Mouse (Mus musculus): ENCODE results near the gene Pde7b. TPM values are rescaled to one million over a fixed set of nuclear protein-coding genes. Genes with fewer than 3 reads are reported as not detected.

The Pde7b gene
- polyA plus RNA-seq, 2 experiments, result 7.0 to 8.8 TPM

- H3K4me2 ChIP-seq (replicated peaks; ENCODE audit: low read depth, low read length, severe bottlenecking), result no peak overlapping the region
- no peaks in the 10 kb centered on the region for H3K36me3 ChIP-seq (ENCODE audit: control insufficient read depth, insufficient read depth, low read length)
- no peak overlapping the region for H3K27ac ChIP-seq (replicated peaks; ENCODE audit: low read depth, low read length)
- ATAC-seq (ENCODE audit: low FRiP score, low read depth) (no peak), DNase-seq (ENCODE audit: low spot score) (no peak)
- TF ChIP-seq POLR2A (IDR thresholded peaks at IDR 0.05; ENCODE audit: borderline replicate concordance, extremely low read depth, insufficient read depth, insufficient read length), result no peak
- no peak overlapping the region for H3K9ac ChIP-seq (ENCODE audit: low read depth, low read length, severe bottlenecking)
- no peaks in the 10 kb centered on the region for H3K9me3 ChIP-seq (ENCODE audit: control insufficient read depth, low read length)
- no peaks in the 10 kb centered on the region for H3K27me3 ChIP-seq (ENCODE audit: control insufficient read depth, insufficient read depth, low read length)
- H3K4me3 ChIP-seq (replicated peaks; ENCODE audit: low read length), result no peak overlapping the region
- H3K4me1 ChIP-seq (ENCODE audit: control insufficient read depth, insufficient read depth, low read length), result peaks cover 25% of the 10 kb centered on the region
Measured at GRCm38 (mm10) chr10:20551341-20551740, 173.5 kb downstream of the Pde7b start.

- Histone ChIP-seq H3K4me3 (replicated peaks; ENCODE audit: low read length) (no peak overlapping the region), H3K9ac (ENCODE audit: low read depth, low read length, severe bottlenecking) (no peak overlapping the region), H3K27ac (replicated peaks; ENCODE audit: low read depth, low read length) (no peak overlapping the region), H3K36me3 (ENCODE audit: control insufficient read depth, insufficient read depth, low read length) (no peaks in the 10 kb centered on the region), H3K9me3 (ENCODE audit: control insufficient read depth, low read length) (no peaks in the 10 kb centered on the region), H3K27me3 (ENCODE audit: control insufficient read depth, insufficient read depth, low read length) (no peaks in the 10 kb centered on the region), H3K4me1 (ENCODE audit: control insufficient read depth, insufficient read depth, low read length) (peaks cover 25% of the 10 kb centered on the region), H3K4me2 (replicated peaks; ENCODE audit: low read depth, low read length, severe bottlenecking) (no peak overlapping the region)
- ATAC-seq (ENCODE audit: low FRiP score, low read depth) (no peak), DNase-seq (ENCODE audit: low spot score) (no peak)
- TF ChIP-seq POLR2A (IDR thresholded peaks at IDR 0.05; ENCODE audit: borderline replicate concordance, extremely low read depth, insufficient read depth, insufficient read length), result no peak
- WGBS, result 48% methylated on average over 3 of the region's 3 CpGs
Measured at GRCm38 (mm10) chr10:20550771-20551170, 174.1 kb downstream of the Pde7b start.

- Histone ChIP-seq H3K4me3 (replicated peaks; ENCODE audit: low read length) (no peak overlapping the region), H3K27ac (replicated peaks; ENCODE audit: low read depth, low read length) (no peak overlapping the region), H3K9ac (ENCODE audit: low read depth, low read length, severe bottlenecking) (no peak overlapping the region), H3K36me3 (ENCODE audit: control insufficient read depth, insufficient read depth, low read length) (no peaks in the 10 kb centered on the region), H3K4me1 (ENCODE audit: control insufficient read depth, insufficient read depth, low read length) (peaks cover 25% of the 10 kb centered on the region), H3K27me3 (ENCODE audit: control insufficient read depth, insufficient read depth, low read length) (no peaks in the 10 kb centered on the region), H3K4me2 (replicated peaks; ENCODE audit: low read depth, low read length, severe bottlenecking) (no peak overlapping the region), H3K9me3 (ENCODE audit: control insufficient read depth, low read length) (no peaks in the 10 kb centered on the region)
- no peak for TF ChIP-seq POLR2A (IDR thresholded peaks at IDR 0.05; ENCODE audit: borderline replicate concordance, extremely low read depth, insufficient read depth, insufficient read length)
- ATAC-seq (ENCODE audit: low FRiP score, low read depth), result no peak
- WGBS, result 81% methylated on average over 5 of the region's 5 CpGs
- DNase-seq (ENCODE audit: low spot score), result no peak
Measured at GRCm38 (mm10) chr10:20550161-20550560, 174.7 kb downstream of the Pde7b start.

GRCm38 (mm10) chr10:20548833-20549710, 175.8 kb downstream of the Pde7b start:
- Histone ChIP-seq H3K4me2 (replicated peaks; ENCODE audit: low read depth, low read length, severe bottlenecking) (peak overlapping the region; percentile 48), H3K9me3 (ENCODE audit: control insufficient read depth, low read length) (no peaks in the 10 kb centered on the region), H3K36me3 (ENCODE audit: control insufficient read depth, insufficient read depth, low read length) (no peaks in the 10 kb centered on the region), H3K9ac (ENCODE audit: low read depth, low read length, severe bottlenecking) (peak overlapping the region; percentile 40), H3K27ac (replicated peaks; ENCODE audit: low read depth, low read length) (peak overlapping the region; percentile 35; the same call in 1 of the 2 replicates), H3K4me3 (replicated peaks; ENCODE audit: low read length) (peak overlapping the region; percentile 25; the same call in 1 of the 2 replicates), H3K4me1 (ENCODE audit: control insufficient read depth, insufficient read depth, low read length) (peaks cover 25% of the 10 kb centered on the region), H3K27me3 (ENCODE audit: control insufficient read depth, insufficient read depth, low read length) (no peaks in the 10 kb centered on the region)
- DNase-seq (ENCODE audit: low spot score) (no peak), ATAC-seq (ENCODE audit: low FRiP score, low read depth) (peak; percentile 44; the same call in 1 of the 2 replicates)
- TF ChIP-seq POLR2A (IDR thresholded peaks at IDR 0.05; ENCODE audit: borderline replicate concordance, extremely low read depth, insufficient read depth, insufficient read length), result no peak
- WGBS, result 25% methylated on average over 13 of the region's 13 CpGs

GRCm38 (mm10) chr10:20547951-20548551, 176.8 kb downstream of the Pde7b start:
- WGBS, result 4% methylated on average over 19 of the region's 19 CpGs
- DNase-seq (ENCODE audit: low spot score) (no peak), ATAC-seq (ENCODE audit: low FRiP score, low read depth) (peak; percentile 50; the same call in 1 of the 2 replicates)
- TF ChIP-seq POLR2A (IDR thresholded peaks at IDR 0.05; ENCODE audit: borderline replicate concordance, extremely low read depth, insufficient read depth, insufficient read length), result 0 out of 2 replicates have a peak, but pooled peaks have one; percentile 21
- H3K9ac ChIP-seq (ENCODE audit: low read depth, low read length, severe bottlenecking), result peak overlapping the region; percentile 40
- peak overlapping the region; percentile 35 for H3K27ac ChIP-seq (replicated peaks; ENCODE audit: low read depth, low read length)
- H3K36me3 ChIP-seq (ENCODE audit: control insufficient read depth, insufficient read depth, low read length), result no peaks in the 10 kb centered on the region
- H3K4me1 ChIP-seq (ENCODE audit: control insufficient read depth, insufficient read depth, low read length), result peaks cover 25% of the 10 kb centered on the region
- H3K27me3 ChIP-seq (ENCODE audit: control insufficient read depth, insufficient read depth, low read length), result no peaks in the 10 kb centered on the region
- H3K4me3 ChIP-seq (replicated peaks; ENCODE audit: low read length), result peak overlapping the region; percentile 25
- no peaks in the 10 kb centered on the region for H3K9me3 ChIP-seq (ENCODE audit: control insufficient read depth, low read length)
- H3K4me2 ChIP-seq (replicated peaks; ENCODE audit: low read depth, low read length, severe bottlenecking), result peak overlapping the region; percentile 48
